Mouse (Mus musculus) liver, embryonic 15.5 days (tissue): ENCODE results near the gene Atp5h. TPM values are rescaled to one million over a fixed set of nuclear protein-coding genes. Genes with fewer than 3 reads are reported as not detected.
A peak's percentile ranks its signal among the peaks of the same experiment; 100 is the strongest.

Source experiments
- ATAC-seq: fragments of 200-750 bp; cut with Nextera tagmentation; 2 replicates; pipeline ENCODE4 v1.8.0; 2017; ENCODE audit warnings: moderate number of reproducible peaks, mild to moderate bottlenecking, moderate library complexity; ENCODE audit not compliant: insufficient read depth
- H3K27ac ChIP-seq: fragments of 300-500 bp; sonication (generic); replicated peaks from 2 replicates; pipeline ENCODE4 v1.5.1; 2015; ENCODE audit warnings: mild to moderate bottlenecking, inconsistent platforms
- H3K27me3 ChIP-seq: fragments of 300-500 bp; sonication (generic); 2 replicates; pipeline ENCODE4 v1.6.1; 2015; ENCODE audit warnings: mild to moderate bottlenecking, inconsistent platforms
- H3K36me3 ChIP-seq: fragments of 300-500 bp; sonication (generic); replicated peaks from 2 replicates; pipeline ENCODE4 v1.6.1; 2015; ENCODE audit warnings: moderate library complexity, mild to moderate bottlenecking, inconsistent platforms
- H3K4me1 ChIP-seq: fragments of 300-500 bp; sonication (generic); replicated peaks from 2 replicates; pipeline ENCODE4 v1.6.1; 2015; ENCODE audit warnings: inconsistent platforms
- H3K4me2 ChIP-seq: fragments of 300-500 bp; sonication (generic); 2 replicates; pipeline ENCODE4 v1.6.1; 2015; ENCODE audit warnings: moderate library complexity, mild to moderate bottlenecking, inconsistent platforms
- H3K4me3 ChIP-seq: fragments of 300-500 bp; sonication (generic); replicated peaks from 2 replicates; pipeline ENCODE4 v1.5.1; 2015; ENCODE audit warnings: mild to moderate bottlenecking, inconsistent platforms
- H3K9ac ChIP-seq: fragments of 300-500 bp; sonication (generic); 2 replicates; pipeline ENCODE4 v1.6.1; 2015; ENCODE audit warnings: moderate library complexity, mild to moderate bottlenecking, inconsistent platforms
- H3K9me3 ChIP-seq: fragments of 300-500 bp; sonication (generic); replicated peaks from 2 replicates; pipeline ENCODE4 v1.6.1; 2016; ENCODE audit warnings: inconsistent platforms
- WGBS: fragments of 180-500 bp; shearing (Covaris S2); methylation state at CpG from one replicate; pipeline ENCODE4 v1.1.7; 2015; ENCODE audit warnings: mixed read lengths; ENCODE audit not compliant: insufficient replicate concordance; 5-methylcytosine and 5-hydroxymethylcytosine counted together
- polyA plus RNA-seq: library from polyadenylated mRNA; unstranded; fragments of >200 nt; fragmentation: Nextera tagmentation; extraction: Ambion mirVana; gene quantifications from 2 replicates; pipeline ENCODE4 v1.2.1, GENCODE M21; 2015

The Atp5h gene
- polyA plus RNA-seq, 1 experiment from 2014 or later: 509 TPM

GRCm38 (mm10) chr11:115374695-115375425 is 44.9 kb downstream of the Atp5h start:
- no peak for ATAC-seq
- Histone ChIP-seq H3K4me3 (no peak overlapping the region), H3K4me2 (no peak overlapping the region), H3K9ac (no peak overlapping the region), H3K27ac (no peak overlapping the region), H3K9me3 (no peaks in the 10 kb centered on the region), H3K4me1 (0 out of 2 replicates have a peak, but pooled peaks cover 3% of the 10 kb centered on the region), H3K36me3 (no peaks in the 10 kb centered on the region), H3K27me3 (peaks cover 87% of the 10 kb centered on the region)
- 46% methylated on average over 12 of the region's 12 CpGs for WGBS

DNA sequence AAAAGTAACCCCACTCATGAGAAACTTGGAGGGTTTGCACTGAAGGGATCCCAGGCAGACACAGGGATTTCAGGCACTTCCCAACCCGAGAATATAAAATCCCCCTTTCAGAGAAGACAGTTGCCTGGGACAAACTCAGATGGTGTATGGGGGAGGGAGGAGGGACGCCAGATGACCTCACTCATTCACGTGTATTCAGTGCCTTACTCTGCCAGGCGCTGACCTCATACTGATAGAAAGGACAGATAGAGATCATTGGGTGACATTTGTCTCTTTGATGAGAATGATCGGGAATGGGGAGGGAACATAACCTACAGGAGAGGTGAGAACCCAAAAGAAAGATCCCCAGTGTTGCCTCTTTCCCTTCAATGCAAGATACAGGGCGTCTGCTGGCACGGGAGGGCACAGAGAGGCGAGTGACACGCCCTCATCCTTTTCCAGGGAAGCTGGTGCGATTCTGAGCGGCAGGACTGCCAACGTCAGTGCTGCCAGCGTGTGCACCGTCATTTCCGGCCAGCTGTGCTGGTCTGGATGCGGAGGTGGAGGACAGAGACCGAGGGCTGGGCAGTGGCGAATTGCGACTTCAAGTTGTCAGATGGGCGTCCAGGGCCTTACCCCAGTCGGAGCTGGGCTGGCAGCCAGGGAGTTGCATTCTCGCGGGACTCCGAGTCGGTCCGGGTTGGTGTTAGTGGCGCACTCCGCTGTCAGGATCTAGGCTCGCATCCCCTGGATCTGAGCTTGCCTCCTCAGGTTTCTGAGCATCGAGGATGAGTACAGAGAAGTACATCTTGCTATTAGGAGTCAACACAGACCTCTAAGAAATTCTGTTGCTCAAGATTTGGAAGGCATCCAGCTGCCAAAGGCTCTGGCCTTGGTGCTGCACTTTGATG is 45.7 kb downstream of the Atp5h start:
- peaks cover 88% of the 10 kb centered on the region for H3K27me3 ChIP-seq

GRCm38 (mm10) chr11:115372737-115373136 is 47.0 kb downstream of the Atp5h start:
- no peaks in the 10 kb centered on the region for H3K9me3 ChIP-seq
- WGBS: 31% methylated on average over 2 of the region's 2 CpGs
- ATAC-seq: no peak

More for the DNA sequence above, 45.7 kb downstream of the Atp5h start:
- no peaks in the 10 kb centered on the region for H3K36me3 ChIP-seq
- H3K9ac ChIP-seq: no peak overlapping the region
- 0 out of 2 replicates have a peak, but pooled peaks cover 3% of the 10 kb centered on the region for H3K4me1 ChIP-seq
- no peak for ATAC-seq
- no peaks in the 10 kb centered on the region for H3K9me3 ChIP-seq
- no peak overlapping the region for H3K27ac ChIP-seq
- 3% methylated on average over 30 of the region's 30 CpGs for WGBS
- peak overlapping the region; percentile 26 for H3K4me3 ChIP-seq
- peak overlapping the region; percentile 39 for H3K4me2 ChIP-seq

DNA sequence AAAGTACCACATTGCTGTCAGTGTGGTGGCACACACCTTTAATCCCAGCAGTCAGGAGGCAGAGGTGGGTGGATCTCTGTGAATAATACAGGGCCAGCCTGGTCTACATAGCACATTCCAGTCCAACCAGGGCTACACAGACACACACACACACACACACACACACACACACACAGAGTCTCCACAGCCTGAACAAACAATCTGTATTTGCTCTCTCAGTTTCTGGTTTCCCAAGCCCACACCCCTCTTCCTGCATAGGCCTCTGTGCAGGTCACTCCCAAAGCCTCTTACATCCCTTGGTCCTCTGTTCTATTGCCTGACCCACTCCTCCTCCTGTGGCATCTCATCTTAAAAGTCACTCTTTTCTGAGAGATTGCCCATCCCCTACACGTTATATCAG is 47.7 kb downstream of the Atp5h start:
- H3K4me1 ChIP-seq: peaks cover 12% of the 10 kb centered on the region
- H3K9ac ChIP-seq: no peak overlapping the region
- peaks cover 90% of the 10 kb centered on the region for H3K27me3 ChIP-seq
- no peaks in the 10 kb centered on the region for H3K9me3 ChIP-seq
- H3K36me3 ChIP-seq: no peaks in the 10 kb centered on the region
- H3K27ac ChIP-seq: no peak overlapping the region
- ATAC-seq: no peak
- 30% methylated on average over 1 of the region's 1 CpGs for WGBS
- no peak overlapping the region for H3K4me3 ChIP-seq
- no peak overlapping the region for H3K4me2 ChIP-seq

More at GRCm38 (mm10) chr11:115372737-115373136, 47.0 kb downstream of the Atp5h start:
- peaks cover 89% of the 10 kb centered on the region for H3K27me3 ChIP-seq
- H3K4me2 ChIP-seq: no peak overlapping the region
- no peak overlapping the region for H3K4me3 ChIP-seq
- no peak overlapping the region for H3K9ac ChIP-seq
- H3K36me3 ChIP-seq: no peaks in the 10 kb centered on the region
- no peak overlapping the region for H3K27ac ChIP-seq
- H3K4me1 ChIP-seq: peaks cover 4% of the 10 kb centered on the region

DNA sequence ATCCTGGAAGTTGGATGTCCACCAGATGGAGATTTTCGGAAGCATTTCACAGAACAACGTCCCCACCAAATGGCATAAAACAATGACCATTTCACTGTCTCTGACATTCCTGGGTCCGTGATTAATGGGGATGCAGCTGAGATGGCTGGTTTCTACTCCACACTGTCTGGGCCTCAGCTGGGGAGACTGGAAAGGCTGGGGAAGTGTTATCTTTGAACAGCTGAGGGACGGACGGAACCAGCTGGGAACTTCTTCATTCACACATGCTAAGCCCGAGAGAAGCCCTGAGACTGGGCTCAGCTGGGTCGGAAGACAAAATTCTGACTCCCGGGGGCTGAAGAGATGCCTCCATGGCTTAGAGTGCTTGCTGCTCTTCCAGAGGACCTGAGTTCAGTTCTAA is 48.4 kb downstream of the Atp5h start:
- Histone ChIP-seq H3K9me3 (no peaks in the 10 kb centered on the region), H3K4me2 (no peak overlapping the region), H3K9ac (no peak overlapping the region), H3K4me1 (peaks cover 15% of the 10 kb centered on the region), H3K27ac (no peak overlapping the region), H3K27me3 (peaks cover 92% of the 10 kb centered on the region), H3K4me3 (no peak overlapping the region), H3K36me3 (no peaks in the 10 kb centered on the region)
- 51% methylated on average over 8 of the region's 8 CpGs for WGBS
- no peak for ATAC-seq

DNA sequence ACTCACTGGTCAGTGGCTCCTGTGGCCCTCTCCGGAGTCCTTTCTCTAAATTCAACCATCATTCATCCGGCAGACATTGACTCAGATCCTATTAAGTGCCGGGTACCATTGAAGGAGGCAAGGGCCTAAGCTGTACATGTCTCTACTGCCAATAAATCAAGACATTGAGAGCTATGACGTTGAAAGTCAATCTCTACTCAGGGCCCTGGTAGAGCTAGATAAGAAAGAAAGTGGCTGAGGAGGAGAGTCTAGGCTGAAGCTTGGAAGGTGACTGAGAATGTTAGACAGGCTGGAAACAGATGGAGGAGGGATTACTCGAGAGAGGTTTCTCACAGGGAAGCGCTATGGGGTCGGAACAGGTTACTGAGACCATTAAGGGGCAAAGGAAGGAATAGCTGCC is 49.4 kb downstream of the Atp5h start:
- Histone ChIP-seq H3K4me1 (peaks cover 15% of the 10 kb centered on the region), H3K9ac (no peak overlapping the region), H3K27ac (no peak overlapping the region), H3K4me3 (no peak overlapping the region), H3K27me3 (peaks cover 92% of the 10 kb centered on the region), H3K36me3 (no peaks in the 10 kb centered on the region), H3K9me3 (no peaks in the 10 kb centered on the region), H3K4me2 (no peak overlapping the region)
- no peak for ATAC-seq
- WGBS: 37% methylated on average over 7 of the region's 7 CpGs

DNA sequence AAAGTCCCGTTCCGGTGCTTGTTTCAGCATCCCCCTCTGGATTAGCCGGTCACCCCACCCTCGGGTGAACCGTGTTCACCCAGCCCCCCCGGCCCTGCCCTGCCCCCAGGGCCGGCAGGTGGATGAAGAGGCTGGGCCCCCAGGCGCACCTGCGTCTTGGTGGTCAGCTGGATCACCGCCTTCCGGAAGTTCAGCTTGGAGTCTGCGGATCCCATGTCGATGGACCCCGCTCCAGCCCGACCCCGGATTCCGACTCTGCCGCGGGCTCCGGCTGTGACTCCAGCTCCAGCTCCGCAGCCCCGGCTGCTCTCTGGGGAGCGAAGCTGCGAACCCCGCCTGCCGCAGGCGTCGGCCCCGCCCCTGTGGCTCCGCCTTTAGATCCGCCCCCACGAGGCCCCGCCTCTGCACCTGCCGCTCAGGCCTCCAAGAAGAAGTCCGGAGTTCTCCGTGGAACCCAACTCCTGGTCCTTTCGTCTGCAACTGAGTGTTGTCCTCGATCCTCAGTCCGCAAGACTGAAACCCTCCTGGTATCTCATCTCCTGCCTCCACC is 52.3 kb downstream of the Atp5h start, which contains the start of gene Hid1:
Gene Hid1 (minus strand): TSS at position 362 of the 550 bp plus-strand sequence.
- Histone ChIP-seq H3K36me3 (no peaks in the 10 kb centered on the region), H3K4me3 (peak within 1 kb of the TSS; percentile 48), H3K9me3 (no peaks in the 10 kb centered on the region), H3K27me3 (peaks cover 88% of the 10 kb centered on the region), H3K9ac (no peak within 1 kb of the TSS), H3K4me1 (peaks cover 12% of the 10 kb centered on the region), H3K4me2 (peak within 1 kb of the TSS; percentile 69), H3K27ac (no peak within 1 kb of the TSS)
- 0 out of 2 replicates have a peak, but pooled peaks have one; percentile 37 for ATAC-seq
- under 1% methylated on average over 39 of the region's 39 CpGs for WGBS

- Histone ChIP-seq H3K27ac (no peak overlapping the region), H3K4me1 (peaks cover 12% of the 10 kb centered on the region), H3K4me3 (peak overlapping the region; percentile 48), H3K36me3 (no peaks in the 10 kb centered on the region), H3K27me3 (peaks cover 83% of the 10 kb centered on the region), H3K9ac (no peak overlapping the region), H3K4me2 (peak overlapping the region; percentile 69), H3K9me3 (no peaks in the 10 kb centered on the region)
- 6% methylated on average over 28 of the region's 28 CpGs for WGBS
- no peak for ATAC-seq
Measured at GRCm38 (mm10) chr11:115366706-115367394, 52.9 kb downstream of the Atp5h start.

GRCm38 (mm10) chr11:115366039-115366705 is 53.6 kb downstream of the Atp5h start:
- Histone ChIP-seq H3K27me3 (peaks cover 82% of the 10 kb centered on the region), H3K36me3 (no peaks in the 10 kb centered on the region), H3K9ac (no peak overlapping the region), H3K4me1 (peaks cover 12% of the 10 kb centered on the region), H3K9me3 (no peaks in the 10 kb centered on the region), H3K4me3 (no peak overlapping the region), H3K27ac (no peak overlapping the region), H3K4me2 (no peak overlapping the region)
- no peak for ATAC-seq
- WGBS: 15% methylated on average over 7 of the region's 7 CpGs
